Mouse (Mus musculus): ENCODE measurements at regions not wholly inside any gene's neighbourhood (a gene's known extent, or its start where the extent isn't known, plus 50 kb on each side); places are given as distances from the start of the nearest gene placed in this dataset.

- H3K27ac ChIP-seq (ENCODE audit: control insufficient read depth, low read depth, low read length), result no peak overlapping the region
- DNase-seq (ENCODE audit: low read depth, low spot score), result peak; percentile 3
- H3K36me3 ChIP-seq (ENCODE audit: control insufficient read depth in 1 of 2, insufficient read depth in 2 of 2, low read length in 2 of 2), result no peaks in the 10 kb centered on the region
- H3K9me3 ChIP-seq (replicated peaks; ENCODE audit: insufficient read depth, low read length), result no peaks in the 10 kb centered on the region
- H3K4me1 ChIP-seq (ENCODE audit: control insufficient read depth in 1 of 2, insufficient read depth in 2 of 2, low read length in 2 of 2), result no peaks in the 10 kb centered on the region
- H3K79me2 ChIP-seq (ENCODE audit: control insufficient read depth, insufficient read depth, low read length, poor library complexity), result no peaks in the 10 kb centered on the region
- H3K9ac ChIP-seq (ENCODE audit: control insufficient read depth, low read depth, low read length, poor library complexity, severe bottlenecking), result no peak overlapping the region
- TF ChIP-seq RAD21 (IDR thresholded peaks at IDR 0.05; ENCODE audit: low read depth, low read length), result peak; percentile 43
- TF ChIP-seq E2F4 (IDR thresholded peaks at IDR 0.05; ENCODE audit: borderline replicate concordance, low read depth, low read length), result no peak
- no peak for TF ChIP-seq NELFE (IDR thresholded peaks at IDR 0.05; ENCODE audit: low read depth, low read length)
- TF ChIP-seq CTCF (IDR thresholded peaks at IDR 0.05 in 2 of 3, conservative IDR thresholded peaks at IDR 0.05 in 1 of 3; ENCODE audit: control insufficient read depth in 1 of 3, insufficient read depth in 1 of 3, low read depth in 2 of 3, low read length in 3 of 3, poor library complexity in 1 of 3, severe bottlenecking in 1 of 3), result peak; percentile 34 to 61 (median 59)
- TF ChIP-seq POLR2AphosphoS2 (IDR thresholded peaks at IDR 0.05; ENCODE audit: low read length), result no peak
- H3K4me3 ChIP-seq (ENCODE audit: control insufficient read depth in 1 of 2, insufficient read depth in 1 of 2, low read depth in 2 of 2, low read length in 2 of 2), result no peak overlapping the region
- H3K27me3 ChIP-seq (ENCODE audit: control insufficient read depth in 1 of 2, insufficient read depth in 2 of 2, low read length in 2 of 2), result no peaks in the 10 kb centered on the region
Measured at GRCm38 (mm10) chr4:152700217-152700616, 222.5 kb upstream of the Kcnab2 start.

DNA sequence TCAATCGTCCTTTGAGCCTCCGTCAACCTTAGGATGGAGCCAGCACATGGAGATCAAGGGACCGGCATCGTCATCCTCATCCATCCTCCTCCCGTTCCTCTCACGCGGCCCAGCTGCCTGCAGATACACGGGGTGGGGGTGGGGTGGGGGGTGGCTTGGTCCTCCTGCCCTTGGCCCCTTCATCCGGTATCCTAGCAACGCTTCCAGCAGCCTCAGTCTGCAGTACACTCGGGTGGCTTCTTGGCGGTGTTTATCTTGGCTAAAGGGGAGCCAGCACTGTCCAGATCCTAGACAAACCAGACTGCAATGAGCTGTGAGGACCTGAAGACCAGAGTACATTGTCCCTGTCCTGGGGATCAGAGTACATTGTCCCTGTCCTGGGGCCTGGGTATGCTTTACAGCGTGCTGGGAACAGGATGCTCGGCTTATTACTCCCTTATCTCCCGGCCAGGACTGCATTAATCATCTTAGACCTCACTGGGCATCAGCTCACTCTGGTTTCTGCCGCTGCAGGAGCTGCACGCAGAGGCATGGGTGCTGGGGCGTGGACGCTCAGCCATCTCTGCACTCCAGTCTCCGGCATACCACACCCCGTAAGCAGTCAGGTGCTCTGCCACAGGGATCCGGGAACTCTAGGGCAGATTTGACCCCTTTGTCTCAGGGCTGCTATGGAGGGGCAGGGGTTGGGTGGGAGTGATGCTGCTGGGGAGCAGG, 219.7 kb upstream of the Kcnab2 start:
- H3K4me1 ChIP-seq (ENCODE audit: control insufficient read depth in 1 of 2, insufficient read depth in 2 of 2, low read length in 2 of 2), result no peaks in the 10 kb centered on the region
- no peaks in the 10 kb centered on the region; the same call in 1 of the 2 replicates for H3K9me3 ChIP-seq (replicated peaks; ENCODE audit: insufficient read depth, low read length)
- H3K27me3 ChIP-seq (ENCODE audit: control insufficient read depth in 1 of 2, insufficient read depth in 2 of 2, low read length in 2 of 2), result no peaks in the 10 kb centered on the region
- H3K27ac ChIP-seq (ENCODE audit: control insufficient read depth, low read depth, low read length), result no peak overlapping the region
- no peak for TF ChIP-seq GABPA (IDR thresholded peaks at IDR 0.05; ENCODE audit: low read depth, low read length)
- no peak for TF ChIP-seq RCOR1 (IDR thresholded peaks at IDR 0.05; ENCODE audit: low read depth, low read length)
- no peak for TF ChIP-seq TAL1 (IDR thresholded peaks at IDR 0.05; ENCODE audit: low read length)
- TF ChIP-seq NELFE (IDR thresholded peaks at IDR 0.05; ENCODE audit: low read depth, low read length), result no peak
- no peak for TF ChIP-seq HCFC1 (IDR thresholded peaks at IDR 0.05; ENCODE audit: low read depth, low read length)
- no peak for TF ChIP-seq MYC (IDR thresholded peaks at IDR 0.05; ENCODE audit: low read depth, low read length)
- TF ChIP-seq E2F4 (IDR thresholded peaks at IDR 0.05; ENCODE audit: borderline replicate concordance, low read depth, low read length), result no peak
- no peak for TF ChIP-seq POLR2AphosphoS2 (IDR thresholded peaks at IDR 0.05; ENCODE audit: low read length)
- no peak for DNase-seq (ENCODE audit: low read depth, low spot score)
- no peaks in the 10 kb centered on the region for H3K36me3 ChIP-seq (ENCODE audit: control insufficient read depth in 1 of 2, insufficient read depth in 2 of 2, low read length in 2 of 2)
- no peak overlapping the region for H3K9ac ChIP-seq (ENCODE audit: control insufficient read depth, low read depth, low read length, poor library complexity, severe bottlenecking)
- no peak overlapping the region for H3K4me3 ChIP-seq (ENCODE audit: control insufficient read depth in 1 of 2, insufficient read depth in 1 of 2, low read depth in 2 of 2, low read length in 2 of 2)
- H3K79me2 ChIP-seq (ENCODE audit: control insufficient read depth, insufficient read depth, low read length, poor library complexity), result no peaks in the 10 kb centered on the region

GRCm38 (mm10) chr4:152691735-152692134, 214.1 kb upstream of the Kcnab2 start:
- DNase-seq (ENCODE audit: low read depth, low spot score), result no peak
- H3K27me3 ChIP-seq (ENCODE audit: control insufficient read depth in 1 of 2, insufficient read depth in 2 of 2, low read length in 2 of 2), result no peaks in the 10 kb centered on the region
- no peaks in the 10 kb centered on the region; the same call in 1 of the 2 replicates for H3K9me3 ChIP-seq (replicated peaks; ENCODE audit: insufficient read depth, low read length)

More at GRCm38 (mm10) chr4:152691735-152692134, 214.1 kb upstream of the Kcnab2 start:
- no peak overlapping the region for H3K4me3 ChIP-seq (ENCODE audit: control insufficient read depth in 1 of 2, insufficient read depth in 1 of 2, low read depth in 2 of 2, low read length in 2 of 2)
- no peaks in the 10 kb centered on the region for H3K36me3 ChIP-seq (ENCODE audit: control insufficient read depth in 1 of 2, insufficient read depth in 2 of 2, low read length in 2 of 2)
- no peak overlapping the region for H3K9ac ChIP-seq (ENCODE audit: control insufficient read depth, low read depth, low read length, poor library complexity, severe bottlenecking)
- no peak for TF ChIP-seq KAT2A (conservative IDR thresholded peaks at IDR 0.05; ENCODE audit: low read depth, low read length)
- TF ChIP-seq RCOR1 (IDR thresholded peaks at IDR 0.05; ENCODE audit: low read depth, low read length), result no peak
- no peak for TF ChIP-seq GATA1 (IDR thresholded peaks at IDR 0.05; ENCODE audit: low read depth, low read length)
- TF ChIP-seq NELFE (IDR thresholded peaks at IDR 0.05; ENCODE audit: low read depth, low read length), result no peak
- TF ChIP-seq RAD21 (IDR thresholded peaks at IDR 0.05; ENCODE audit: low read depth, low read length), result no peak
- no peak for TF ChIP-seq ZNF384 (IDR thresholded peaks at IDR 0.05; ENCODE audit: low read depth, low read length)
- TF ChIP-seq MAX (IDR thresholded peaks at IDR 0.05; ENCODE audit: low read length), result no peak
- no peak for TF ChIP-seq POLR2AphosphoS2 (IDR thresholded peaks at IDR 0.05; ENCODE audit: low read length)
- no peak for TF ChIP-seq ELF1 (IDR thresholded peaks at IDR 0.05; ENCODE audit: low read depth, low read length)
- TF ChIP-seq HCFC1 (IDR thresholded peaks at IDR 0.05; ENCODE audit: low read depth, low read length), result no peak
- TF ChIP-seq MAZ (IDR thresholded peaks at IDR 0.05; ENCODE audit: low read depth, low read length), result no peak
- no peak for TF ChIP-seq JUND (IDR thresholded peaks at IDR 0.05; ENCODE audit: low read depth, low read length)
- TF ChIP-seq MEF2A (IDR thresholded peaks at IDR 0.05; ENCODE audit: extremely low read depth, insufficient replicate concordance, low read depth, low read length, poor library complexity, severe bottlenecking), result no peak
- TF ChIP-seq MYC (IDR thresholded peaks at IDR 0.05; ENCODE audit: low read depth, low read length), result no peak
- H3K27ac ChIP-seq (ENCODE audit: control insufficient read depth, low read depth, low read length), result no peak overlapping the region
- no peaks in the 10 kb centered on the region for H3K79me2 ChIP-seq (ENCODE audit: control insufficient read depth, insufficient read depth, low read length, poor library complexity)
- no peaks in the 10 kb centered on the region for H3K4me1 ChIP-seq (ENCODE audit: control insufficient read depth in 1 of 2, insufficient read depth in 2 of 2, low read length in 2 of 2)
